Mouse (Mus musculus) CD8-positive naive resting alpha-beta T cell, adult 57 days (primary cell): ENCODE results near the gene Smarcb1. TPM values are rescaled to one million over a fixed set of nuclear protein-coding genes. Genes with fewer than 3 reads are reported as not detected.

Experiments used
- total RNA-seq: library from RNA; stranded (reverse); gene quantifications from one replicate; pipeline ENCODE4 v1.2.4, GENCODE M21; 2023

Smarcb1 gene
- 54.4 TPM for total RNA-seq

DNA sequence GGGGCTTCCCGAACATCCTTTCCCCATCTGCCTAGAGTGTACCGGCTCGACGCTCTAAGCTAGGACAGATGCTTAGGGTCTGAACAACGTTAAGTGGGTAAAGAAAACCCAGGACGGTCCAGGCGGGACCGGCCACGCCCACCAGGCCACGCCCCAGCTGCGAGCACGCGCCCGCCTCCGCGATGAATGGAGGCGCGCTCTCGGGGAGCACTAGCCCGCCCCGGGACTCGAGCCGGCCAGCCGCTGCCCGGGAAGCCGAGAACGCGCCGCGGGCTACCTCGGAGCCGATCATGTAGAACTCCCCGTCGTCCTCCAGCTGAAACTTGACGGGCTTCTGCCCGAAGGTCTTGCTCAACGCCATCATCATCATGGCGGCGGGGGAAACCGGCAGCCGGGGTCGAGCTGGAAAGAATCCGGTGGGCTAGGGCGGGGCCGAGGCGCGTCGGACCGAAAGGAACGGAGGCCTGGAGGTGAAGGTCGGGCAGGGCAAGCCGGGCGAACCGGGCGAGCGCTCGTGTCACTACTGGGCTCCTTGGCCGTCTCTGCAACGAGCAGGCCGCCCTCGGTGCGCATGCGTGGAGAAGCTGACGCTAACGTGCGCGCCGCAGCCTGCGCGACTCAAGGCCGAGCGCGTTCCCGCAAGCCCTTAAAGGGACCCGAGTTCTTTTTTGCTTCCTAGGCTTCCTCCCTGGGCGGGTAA, at the start of gene Smarcb1:
Gene Smarcb1 (minus strand): TSS at position 592 of the 700 bp plus-strand sequence.

DNA sequence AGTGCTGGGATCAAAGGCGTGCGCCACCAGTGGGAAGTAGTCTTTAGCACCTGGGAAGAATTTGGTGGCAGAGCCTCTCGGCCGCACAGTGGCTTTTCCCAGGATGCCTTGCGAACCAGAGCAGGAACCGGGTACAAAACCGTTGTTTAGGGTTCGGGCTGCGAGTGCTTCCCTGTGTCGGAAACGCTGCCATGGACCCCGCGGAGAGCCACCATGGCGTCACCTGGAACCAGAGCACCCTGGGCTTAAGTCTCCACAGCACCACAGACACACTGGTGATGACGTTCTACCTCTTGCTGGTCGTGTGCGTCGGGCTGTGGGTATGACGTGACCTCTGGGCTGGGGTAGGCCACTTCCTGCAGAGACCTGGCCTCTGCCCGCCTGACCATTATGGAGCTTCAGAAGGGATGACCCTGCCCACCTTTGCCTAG, 33.0 kb upstream of the Smarcb1 start, which contains the start of gene Gm5134:
Gene Gm5134 (plus strand): TSS at position 134 of the 431 bp plus-strand sequence.

DNA sequence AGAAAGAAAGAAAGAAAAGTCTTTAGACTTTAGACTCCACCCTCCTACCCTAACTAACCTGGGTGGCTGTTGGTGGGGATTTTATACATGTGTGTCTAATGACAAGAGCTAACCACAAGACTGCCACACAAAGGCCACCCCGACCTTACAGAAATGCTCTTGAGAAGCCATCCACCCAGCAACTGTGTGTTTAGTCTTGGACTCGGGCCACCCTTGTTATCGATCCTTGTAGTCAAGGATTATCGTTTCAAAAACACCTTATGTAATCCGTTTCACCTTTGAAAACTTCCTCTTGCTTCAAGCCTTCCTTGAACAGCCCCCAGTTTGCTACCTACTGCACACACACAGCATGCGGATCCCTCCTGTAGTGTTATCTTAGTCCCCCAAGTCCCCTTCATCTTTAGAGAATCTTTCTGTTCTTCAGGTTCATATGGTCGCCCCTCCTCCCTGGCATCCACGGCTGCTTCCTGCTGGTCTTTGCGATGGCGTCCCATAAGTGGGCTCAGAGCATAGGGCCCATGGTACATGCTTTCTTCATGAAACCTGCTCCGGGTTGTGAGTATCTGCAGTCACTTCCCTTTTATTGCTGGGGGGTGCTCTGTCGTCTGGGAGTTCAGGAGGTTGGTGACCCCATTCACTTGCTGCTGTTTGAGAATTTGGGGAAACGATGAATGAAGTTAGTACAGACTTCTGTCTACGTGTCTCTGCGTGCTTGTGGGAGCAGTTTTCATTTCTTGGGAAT, 21.5 kb upstream of the Smarcb1 start, which contains the start of gene Vpreb3:
Gene Vpreb3 (plus strand): TSS at position 322 of the 742 bp plus-strand sequence.

DNA sequence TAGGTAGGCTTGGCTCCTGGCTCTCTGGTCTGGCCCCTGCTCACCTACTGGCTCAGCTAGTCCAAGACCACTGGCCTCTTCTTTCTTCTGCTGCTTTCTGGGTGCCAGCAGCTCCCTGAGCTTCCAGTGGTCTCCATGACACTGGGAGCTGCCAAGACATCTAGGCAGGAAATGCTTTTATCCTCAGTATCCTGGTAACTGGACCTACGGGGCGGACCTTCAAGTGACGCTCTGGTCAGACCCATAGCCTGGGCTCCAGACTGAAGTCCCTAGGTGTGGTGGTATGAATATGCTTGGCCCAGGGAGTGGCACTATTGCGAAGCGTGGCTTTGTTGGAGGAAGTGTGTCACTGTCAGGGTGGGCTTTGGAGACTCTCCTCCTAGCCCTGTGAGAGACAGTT, 19.1 kb upstream of the Smarcb1 start, which contains the start of gene Gm867:
Gene Gm867 (minus strand): TSS at position 153 of the 400 bp plus-strand sequence.

GRCm38 (mm10) chr10:75935680-75936541, 14.5 kb upstream of the Smarcb1 start, which contains the start of gene Mmp11:
TSS of gene Mmp11 (minus strand) at chr10:75936496.

DNA sequence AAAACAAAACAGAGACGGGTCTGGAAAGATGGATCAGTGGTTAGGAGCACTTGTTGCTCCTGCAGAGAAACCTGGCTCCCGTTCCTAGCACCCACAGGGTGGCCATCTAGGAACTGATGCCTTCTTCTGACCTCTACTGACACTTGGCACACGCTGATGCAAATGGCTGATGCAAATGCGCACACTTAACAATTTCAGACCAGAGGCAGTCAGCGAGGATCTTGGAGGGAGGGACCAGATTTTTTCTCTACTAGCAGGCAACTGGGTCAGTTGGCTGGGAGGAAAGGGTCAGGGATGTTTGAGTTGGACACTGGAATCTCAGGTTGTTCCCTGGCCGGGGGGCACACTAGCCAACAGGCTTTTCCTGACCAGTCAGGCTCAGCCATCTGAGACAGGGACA, 11.5 kb upstream of the Smarcb1 start, which contains the start of gene Chchd10:
Gene Chchd10 (plus strand): TSS at position 240 of the 400 bp plus-strand sequence.

GRCm38 (mm10) chr10:75893089-75893750, 28.2 kb downstream of the Smarcb1 start, which contains the start of gene Derl3:
TSS of gene Derl3 (plus strand) at chr10:75893413.

DNA sequence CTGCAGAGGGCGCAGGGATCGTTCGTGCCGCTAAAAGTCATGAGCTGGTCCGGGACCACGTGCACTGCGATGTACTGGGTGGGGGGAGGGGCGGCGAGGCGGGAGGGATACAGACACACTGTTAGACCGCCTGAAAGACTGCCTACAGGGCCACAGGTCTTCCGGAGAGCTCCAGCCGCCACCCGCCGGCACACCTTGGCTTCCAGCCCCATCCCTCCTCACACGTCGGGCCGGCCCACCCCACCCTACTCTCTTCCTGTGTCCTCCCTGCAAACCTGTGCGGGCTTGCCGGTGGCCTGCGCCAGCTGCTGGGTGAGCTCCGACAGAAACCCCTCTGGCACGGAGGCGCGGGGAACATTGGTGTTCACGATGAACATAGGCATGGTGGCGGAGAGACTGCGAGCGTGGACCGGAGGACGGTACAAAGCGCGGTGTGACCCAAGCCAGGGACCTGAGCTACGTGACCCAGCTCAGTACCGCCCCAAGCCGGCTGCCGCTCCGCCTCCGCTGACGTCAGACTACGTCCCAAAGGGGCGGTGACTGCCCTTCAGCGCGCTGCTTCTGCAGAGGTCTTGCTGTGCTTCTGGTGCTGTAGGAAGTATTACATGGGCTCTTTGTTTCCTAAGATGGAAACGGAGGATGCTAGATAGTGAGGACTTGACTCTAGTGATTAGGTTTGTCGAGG, 61.5 kb downstream of the Smarcb1 start, which contains the start of gene Mif:
Gene Mif (minus strand): TSS at position 455 of the 685 bp plus-strand sequence.

Other genes starting within 250 kb of the Smarcb1 start
- 129 TPM for gene Cabin1, start 157.3 kb downstream of the Smarcb1 start, total RNA-seq
- 28.8 TPM for gene Ddt, start 148.2 kb downstream of the Smarcb1 start, total RNA-seq
- gene Gm20441, start 140.7 kb downstream of the Smarcb1 start, total RNA-seq: not detected
- 4.0 TPM for gene Gstt3, start 140.2 kb downstream of the Smarcb1 start, total RNA-seq
- not detected for gene Gstt1, start 123.0 kb downstream of the Smarcb1 start, total RNA-seq
- not detected for gene Gstt4, start 99.1 kb downstream of the Smarcb1 start, total RNA-seq
- gene Gstt2, start 84.2 kb downstream of the Smarcb1 start, total RNA-seq: 41.2 TPM
- 289 TPM for gene Mif, start 61.4 kb downstream of the Smarcb1 start, total RNA-seq
- 3.4 TPM for gene Derl3, start 28.2 kb downstream of the Smarcb1 start, total RNA-seq
- 22.5 TPM for gene Chchd10, start 11.5 kb upstream of the Smarcb1 start, total RNA-seq
- gene Mmp11, start 14.9 kb upstream of the Smarcb1 start, total RNA-seq: 2.2 TPM
- not detected for gene Gm867, start 19.1 kb upstream of the Smarcb1 start, total RNA-seq
- gene Vpreb3, start 21.4 kb upstream of the Smarcb1 start, total RNA-seq: 11.1 TPM
- 0.95 TPM for gene Gm5134, start 32.9 kb upstream of the Smarcb1 start, total RNA-seq
- gene Zfp280b, start 111.0 kb upstream of the Smarcb1 start, total RNA-seq: 18.5 TPM
- not detected for gene Slc5a4b, start 189.3 kb upstream of the Smarcb1 start, total RNA-seq
- gene Slc5a4a, start 225.8 kb upstream of the Smarcb1 start, total RNA-seq: not detected